Mouse (Mus musculus): ENCODE measurements around the gene Sema5a. TPM values are rescaled to one million over a fixed set of nuclear protein-coding genes. Genes with fewer than 3 reads are reported as not detected.

Gene Sema5a
- polyA plus RNA-seq, 1 experiment, result 6.4 TPM

DNA sequence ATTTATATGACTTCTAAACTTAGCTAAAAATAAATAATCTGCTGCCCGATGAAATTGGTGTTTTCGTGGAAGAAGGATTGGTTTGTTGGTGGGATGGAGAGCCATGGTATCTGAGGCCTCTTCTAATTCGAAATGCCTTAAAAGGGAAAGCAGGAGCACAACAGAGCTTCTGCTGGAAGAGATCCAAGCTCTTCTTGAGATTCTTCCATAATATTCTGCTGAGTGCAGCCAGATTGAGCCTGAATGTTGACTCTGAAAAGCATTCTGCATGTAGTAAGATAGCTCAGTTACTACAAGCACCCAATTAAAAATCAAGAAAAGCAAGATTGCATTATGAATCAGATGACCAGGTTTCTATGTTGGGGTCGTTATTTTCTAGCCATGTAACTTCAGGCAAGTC, 36.8 kb downstream of the Sema5a start:
- no peak for TF ChIP-seq CTCF (IDR thresholded peaks at IDR 0.05; ENCODE audit: control insufficient read depth, insufficient read depth, insufficient read length)
- H3K79me3 ChIP-seq (ENCODE audit: low read depth), result no peaks in the 10 kb centered on the region
- no peaks in the 10 kb centered on the region for H3K36me3 ChIP-seq (ENCODE audit: control insufficient read depth, insufficient read depth)
- no peak overlapping the region for H3K4me3 ChIP-seq (ENCODE audit: insufficient read depth, poor library complexity, severe bottlenecking)
- H3ac ChIP-seq (ENCODE audit: control insufficient read depth, insufficient read length, low read depth), result no peak overlapping the region
- H3K79me2 ChIP-seq (ENCODE audit: control insufficient read depth, insufficient read depth), result no peaks in the 10 kb centered on the region
- H3K27me3 ChIP-seq (ENCODE audit: control insufficient read depth, insufficient read depth, insufficient read length), result no peaks in the 10 kb centered on the region

GRCm38 (mm10) chr15:32284688-32285087, 40.1 kb downstream of the Sema5a start:
- no peak for TF ChIP-seq CEBPB (IDR thresholded peaks at IDR 0.05; ENCODE audit: low read depth)
- TF ChIP-seq CTCF (IDR thresholded peaks at IDR 0.05; ENCODE audit: control insufficient read depth, insufficient read depth, insufficient read length), result no peak
- no peak for TF ChIP-seq MYOG (IDR thresholded peaks at IDR 0.05; ENCODE audit: control insufficient read depth, extremely low read depth, insufficient read length)
- TF ChIP-seq FOSL1 (IDR thresholded peaks at IDR 0.05; ENCODE audit: insufficient read depth, low read length, poor library complexity, severe bottlenecking), result no peak
- TF ChIP-seq MYOD1 (IDR thresholded peaks at IDR 0.05; ENCODE audit: control insufficient read depth, insufficient read length, low read depth), result no peak
- TF ChIP-seq USF1 (IDR thresholded peaks at IDR 0.05; ENCODE audit: low read depth), result no peak
- no peak for TF ChIP-seq MAX (IDR thresholded peaks at IDR 0.05)
- no peak overlapping the region for H3K4me3 ChIP-seq (ENCODE audit: insufficient read depth, poor library complexity, severe bottlenecking)
- H3K79me3 ChIP-seq (ENCODE audit: low read depth), result no peaks in the 10 kb centered on the region
- no peaks in the 10 kb centered on the region for H3K79me2 ChIP-seq (ENCODE audit: control insufficient read depth, insufficient read depth)
- H3ac ChIP-seq (ENCODE audit: control insufficient read depth, insufficient read length, low read depth), result no peak overlapping the region
- no peaks in the 10 kb centered on the region for H3K36me3 ChIP-seq (ENCODE audit: control insufficient read depth, insufficient read depth)
- H3K27me3 ChIP-seq (ENCODE audit: control insufficient read depth, insufficient read depth, insufficient read length), result no peaks in the 10 kb centered on the region

DNA sequence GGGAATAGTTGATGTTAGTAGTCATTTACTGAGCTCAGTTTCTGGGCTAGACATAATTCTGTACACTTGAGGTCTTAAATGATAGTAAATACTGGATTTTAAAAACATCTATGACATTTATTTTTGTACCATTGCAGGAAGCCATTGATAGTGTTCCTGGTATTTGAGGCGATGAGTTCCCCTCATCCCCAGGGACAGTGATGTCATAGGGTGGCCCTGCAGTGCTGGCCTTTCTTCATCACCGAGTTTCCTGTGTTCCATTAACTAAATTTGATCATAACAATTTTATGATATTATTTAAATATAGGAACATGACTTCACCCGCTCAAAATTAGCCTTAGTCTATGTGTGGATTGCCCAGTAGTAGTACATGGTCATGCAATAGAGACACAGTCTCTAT, 41.7 kb downstream of the Sema5a start:
- no peaks in the 10 kb centered on the region for H3K27me3 ChIP-seq (ENCODE audit: control insufficient read depth, insufficient read depth, insufficient read length)
- TF ChIP-seq MYOG (IDR thresholded peaks at IDR 0.05; ENCODE audit: control insufficient read depth, extremely low read depth, insufficient read length), result no peak
- TF ChIP-seq CTCF (IDR thresholded peaks at IDR 0.05; ENCODE audit: control insufficient read depth, insufficient read depth, insufficient read length), result no peak
- no peak for TF ChIP-seq FOSL1 (IDR thresholded peaks at IDR 0.05; ENCODE audit: insufficient read depth, low read length, poor library complexity, severe bottlenecking)
- H3K36me3 ChIP-seq (ENCODE audit: control insufficient read depth, insufficient read depth), result no peaks in the 10 kb centered on the region
- H3K4me3 ChIP-seq (ENCODE audit: insufficient read depth, poor library complexity, severe bottlenecking), result no peak overlapping the region
- no peaks in the 10 kb centered on the region for H3K79me2 ChIP-seq (ENCODE audit: control insufficient read depth, insufficient read depth)
- H3K79me3 ChIP-seq (ENCODE audit: low read depth), result no peaks in the 10 kb centered on the region
- no peak overlapping the region for H3ac ChIP-seq (ENCODE audit: control insufficient read depth, insufficient read length, low read depth)

- Histone ChIP-seq H3ac (ENCODE audit: control insufficient read depth, insufficient read length, low read depth) (no peak overlapping the region), H3K79me2 (ENCODE audit: control insufficient read depth, insufficient read depth) (peaks cover 8% of the 10 kb centered on the region), H3K79me3 (ENCODE audit: low read depth) (no peaks in the 10 kb centered on the region), H3K27me3 (ENCODE audit: control insufficient read depth, insufficient read depth, insufficient read length) (no peaks in the 10 kb centered on the region), H3K36me3 (ENCODE audit: control insufficient read depth, insufficient read depth) (no peaks in the 10 kb centered on the region), H3K4me3 (ENCODE audit: insufficient read depth, poor library complexity, severe bottlenecking) (no peak overlapping the region)
- TF ChIP-seq CTCF (IDR thresholded peaks at IDR 0.05; ENCODE audit: control insufficient read depth, insufficient read depth, insufficient read length), result no peak
- no peak for TF ChIP-seq MYOD1 (IDR thresholded peaks at IDR 0.05; ENCODE audit: control insufficient read depth, insufficient read length, low read depth)
- no peak for TF ChIP-seq CEBPB (IDR thresholded peaks at IDR 0.05; ENCODE audit: low read depth)
- TF ChIP-seq FOSL1 (IDR thresholded peaks at IDR 0.05; ENCODE audit: insufficient read depth, low read length, poor library complexity, severe bottlenecking), result no peak
- no peak for TF ChIP-seq MYOG (IDR thresholded peaks at IDR 0.05; ENCODE audit: control insufficient read depth, extremely low read depth, insufficient read length)
- no peak for TF ChIP-seq USF1 (IDR thresholded peaks at IDR 0.05; ENCODE audit: low read depth)
- TF ChIP-seq MAX (IDR thresholded peaks at IDR 0.05), result no peak
These were observed 43.9 kb downstream of the Sema5a start for GRCm38 (mm10) chr15:32288480-32288879.

DNA sequence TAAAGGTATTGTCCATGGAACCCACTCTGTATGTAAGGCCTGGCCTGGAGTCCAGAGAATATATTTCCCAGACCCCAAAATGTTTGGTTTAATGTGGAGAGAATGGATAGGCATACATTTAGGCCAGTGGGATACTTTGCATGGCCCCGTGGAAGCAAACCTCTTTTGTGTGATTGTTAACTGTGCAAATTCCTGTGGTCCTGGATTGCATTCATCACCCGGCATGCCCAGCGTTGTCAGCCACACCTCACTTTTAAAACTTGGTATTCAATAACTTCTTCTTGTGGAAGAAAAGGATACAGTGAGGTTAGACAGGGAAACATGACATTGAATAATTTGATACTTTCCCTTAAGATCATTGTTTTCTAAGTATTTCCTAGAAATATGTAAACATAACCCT, 46.4 kb downstream of the Sema5a start:
- TF ChIP-seq MYOG (IDR thresholded peaks at IDR 0.05; ENCODE audit: control insufficient read depth, extremely low read depth, insufficient read length) (no peak), CEBPB (IDR thresholded peaks at IDR 0.05; ENCODE audit: low read depth) (peak; percentile 21)
- Histone ChIP-seq H3K36me3 (ENCODE audit: control insufficient read depth, insufficient read depth) (peaks cover 4% of the 10 kb centered on the region), H3K79me2 (ENCODE audit: control insufficient read depth, insufficient read depth) (peaks cover 8% of the 10 kb centered on the region), H3K79me3 (ENCODE audit: low read depth) (no peaks in the 10 kb centered on the region), H3K27me3 (ENCODE audit: control insufficient read depth, insufficient read depth, insufficient read length) (no peaks in the 10 kb centered on the region), H3K4me3 (ENCODE audit: insufficient read depth, poor library complexity, severe bottlenecking) (no peak overlapping the region), H3ac (ENCODE audit: control insufficient read depth, insufficient read length, low read depth) (no peak overlapping the region)

GRCm38 (mm10) chr15:32296523-32296922, 51.9 kb downstream of the Sema5a start:
- TF ChIP-seq FOSL1 (IDR thresholded peaks at IDR 0.05; ENCODE audit: insufficient read depth, low read length, poor library complexity, severe bottlenecking) (no peak), MAX (IDR thresholded peaks at IDR 0.05) (no peak), MYOD1 (IDR thresholded peaks at IDR 0.05; ENCODE audit: control insufficient read depth, insufficient read length, low read depth) (no peak)
- peaks cover 4% of the 10 kb centered on the region for H3K36me3 ChIP-seq (ENCODE audit: control insufficient read depth, insufficient read depth)
- no peaks in the 10 kb centered on the region for H3K27me3 ChIP-seq (ENCODE audit: control insufficient read depth, insufficient read depth, insufficient read length)
- peaks cover 8% of the 10 kb centered on the region for H3K79me2 ChIP-seq (ENCODE audit: control insufficient read depth, insufficient read depth)
- no peaks in the 10 kb centered on the region for H3K79me3 ChIP-seq (ENCODE audit: low read depth)
- H3K4me3 ChIP-seq (ENCODE audit: insufficient read depth, poor library complexity, severe bottlenecking), result no peak overlapping the region
- H3ac ChIP-seq (ENCODE audit: control insufficient read depth, insufficient read length, low read depth), result no peak overlapping the region
